Mouse (Mus musculus) G1E-ER4 (cell line): ENCODE data around the gene 4930579F01Rik. TPM values are rescaled to one million over a fixed set of nuclear protein-coding genes. Genes with fewer than 3 reads are reported as not detected.

Experiments used
- GATA1 ChIP-seq: IDR thresholded peaks from one replicate; pipeline ENCODE4 v1.8.0; 2012; ENCODE audit warnings: low read length, inconsistent platforms
- polyA plus RNA-seq: library from polyadenylated mRNA; stranded (reverse); fragments of >175 nt; gene quantifications from 2 replicates; pipeline ENCODE4 v1.2.3, GENCODE M21; 2012

4930579F01Rik gene
- polyA plus RNA-seq, 1 experiment, result not detected

- no peak for TF ChIP-seq GATA1
Measured at GRCm38 (mm10) chr3:138185995-138186930, 7.4 kb downstream of the 4930579F01Rik start.

GRCm38 (mm10) chr3:138185290-138185689 lies 8.3 kb downstream of the 4930579F01Rik start:
- TF ChIP-seq GATA1, result no peak

GRCm38 (mm10) chr3:138183371-138183770 lies 10.3 kb downstream of the 4930579F01Rik start:
- TF ChIP-seq GATA1, result no peak

- TF ChIP-seq GATA1, result no peak
Measured at GRCm38 (mm10) chr3:138182019-138182418, 11.6 kb downstream of the 4930579F01Rik start.

GRCm38 (mm10) chr3:138175551-138175950 lies 18.1 kb downstream of the 4930579F01Rik start:
- no peak for TF ChIP-seq GATA1

- no peak for TF ChIP-seq GATA1
Measured at GRCm38 (mm10) chr3:138173291-138173690, 20.3 kb downstream of the 4930579F01Rik start.

GRCm38 (mm10) chr3:138162553-138163183 lies 31.0 kb downstream of the 4930579F01Rik start:
- TF ChIP-seq GATA1, result no peak

- TF ChIP-seq GATA1, result no peak
Measured at GRCm38 (mm10) chr3:138161623-138162022, 32.0 kb downstream of the 4930579F01Rik start.

GRCm38 (mm10) chr3:138156651-138157050 lies 37.0 kb downstream of the 4930579F01Rik start:
- no peak for TF ChIP-seq GATA1

- no peak for TF ChIP-seq GATA1
Measured at GRCm38 (mm10) chr3:138155062-138155461, 38.6 kb downstream of the 4930579F01Rik start.

GRCm38 (mm10) chr3:138148811-138149210 lies 44.8 kb downstream of the 4930579F01Rik start:
- no peak for TF ChIP-seq GATA1

- peak; percentile 35 for TF ChIP-seq GATA1
Measured at GRCm38 (mm10) chr3:138144642-138145171, 48.9 kb downstream of the 4930579F01Rik start, which contains the start of gene Mttp. Gene Mttp, minus strand, starts transcription at chr3:138144968.

- TF ChIP-seq GATA1, result no peak
Measured at GRCm38 (mm10) chr3:138144060-138144641, 49.5 kb downstream of the 4930579F01Rik start.

GRCm38 (mm10) chr3:138143315-138144059 lies 50.1 kb downstream of the 4930579F01Rik start, which contains the start of gene Trmt10a:
Gene Trmt10a, plus strand, starts transcription at chr3:138143448.
- TF ChIP-seq GATA1, result no peak

GRCm38 (mm10) chr3:138142733-138143314 lies 50.8 kb downstream of the 4930579F01Rik start:
- no peak for TF ChIP-seq GATA1
